Mouse (Mus musculus) stomach, postnatal 0 days (tissue): ENCODE measurements at regions not wholly inside any gene's neighbourhood (a gene's known extent, or its start where the extent isn't known, plus 50 kb on each side); places are given as distances from the start of the nearest gene placed in this dataset.

Source experiments
- CTCF ChIP-seq: IDR thresholded peaks from 2 replicates; pipeline ENCODE4 v1.5.1; 2016; ENCODE audit warnings: antibody characterized with exemption, low read depth, mild to moderate bottlenecking, moderate library complexity
- EP300 ChIP-seq: optimal IDR thresholded peaks from 2 replicates; pipeline ENCODE3; 2016; ENCODE audit warnings: antibody characterized with exemption

DNA sequence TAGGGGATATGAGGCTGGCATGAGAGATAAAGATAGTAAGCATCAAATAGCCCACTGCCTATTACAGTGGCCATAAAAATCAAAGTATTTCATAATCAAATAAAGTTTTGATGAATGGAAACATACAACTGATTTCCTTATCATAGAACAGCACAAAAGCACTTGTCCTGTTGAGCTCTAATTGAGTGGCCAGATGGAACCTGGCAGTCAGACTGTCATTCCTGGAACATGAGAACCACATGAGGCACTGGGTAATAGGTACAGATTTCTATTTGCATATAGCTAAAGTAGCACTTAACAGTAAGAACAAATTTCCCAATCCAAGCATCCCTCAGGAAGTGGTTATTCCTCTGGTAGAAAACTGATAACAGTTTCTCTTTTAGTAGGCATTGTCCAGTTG is 732.3 kb downstream of the Hdgfl1 start:
- no peak for TF ChIP-seq EP300
- TF ChIP-seq CTCF: no peak
